Mouse (Mus musculus) heart, postnatal 14 days (tissue): ENCODE measurements around the gene Tmem211. TPM values are rescaled to one million over a fixed set of nuclear protein-coding genes. Genes with fewer than 3 reads are reported as not detected.
A peak's percentile ranks its signal among the peaks of the same experiment; 100 is the strongest.

Source experiments
- DNase-seq, 2 experiments: peaks; one replicate each; pipeline ENCODE4 v3.0.0; 2021 to 2022
- intact Hi-C: fragments of 180-260 bp; cut with DNase I; formaldehyde crosslinking; loops from one replicate; pipeline ENCODE4 v1.15.1; 2025
- total RNA-seq, 2 experiments: library from RNA; stranded (reverse); gene quantifications; 2 replicates each; pipeline ENCODE4 v1.2.3; 2021

Tmem211 gene
- total RNA-seq, 2 experiments from 2014 or later = not detected

- intact Hi-C loops = no loop called here
- DNase-seq = no peak
Observed at GRCm38 (mm10) chr5:113210314-113210713, 16.4 kb upstream of the Tmem211 start.

DNA sequence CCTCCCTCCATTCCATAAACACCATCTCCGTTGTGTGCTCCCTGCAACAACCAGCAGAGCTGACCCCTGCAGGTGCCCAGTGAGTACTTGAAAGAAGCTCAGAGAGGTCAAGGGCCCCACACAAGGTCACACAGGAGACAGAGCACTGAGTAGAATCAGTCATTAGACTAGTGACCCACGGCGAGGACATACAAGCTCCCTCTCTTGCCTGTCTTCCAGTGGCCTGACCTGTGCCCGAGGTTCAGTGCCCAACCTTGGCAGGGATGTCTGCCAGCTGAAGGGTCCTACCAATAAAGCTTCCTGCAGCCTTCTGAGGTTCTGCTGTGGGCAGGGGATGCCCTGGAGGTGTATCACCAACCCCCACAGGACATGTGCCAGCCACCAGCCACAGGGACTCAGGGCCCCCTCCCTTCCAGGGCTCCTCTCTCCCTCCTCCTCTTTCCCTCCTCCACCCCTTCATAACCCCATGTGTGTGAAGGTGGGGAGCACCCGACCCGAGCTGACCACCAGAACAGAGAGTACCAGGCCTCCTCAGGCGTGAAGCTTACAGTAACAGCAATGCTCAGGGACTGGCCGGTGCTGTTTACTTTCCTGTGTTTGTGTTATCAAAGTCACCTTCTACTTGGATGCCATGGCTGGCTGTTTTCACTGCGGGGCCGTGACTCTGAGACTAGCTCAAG lies 14.4 kb upstream of the Tmem211 start:
- intact Hi-C loops = no loop called here
- DNase-seq = no peak

- intact Hi-C loops = no loop called here
Observed at GRCm38 (mm10) chr5:113214041-113214440, 12.7 kb upstream of the Tmem211 start.

GRCm38 (mm10) chr5:113214455-113214854 lies 12.3 kb upstream of the Tmem211 start:
- peak; percentile 58 to 69 for DNase-seq

More at GRCm38 (mm10) chr5:113214041-113214440, 12.7 kb upstream of the Tmem211 start:
- no peak for DNase-seq

GRCm38 (mm10) chr5:113215610-113216011 lies 11.1 kb upstream of the Tmem211 start:
- DNase-seq = no peak
- intact Hi-C loops = no loop called here

More at GRCm38 (mm10) chr5:113214455-113214854, 12.3 kb upstream of the Tmem211 start:
- intact Hi-C loops = no loop called here

GRCm38 (mm10) chr5:113216328-113216960 lies 10.3 kb upstream of the Tmem211 start:
- no peak for DNase-seq
- intact Hi-C loops = no loop called here

GRCm38 (mm10) chr5:113217076-113217475 lies 9.6 kb upstream of the Tmem211 start:
- intact Hi-C loops = no loop called here
- no peak for DNase-seq

GRCm38 (mm10) chr5:113218617-113219235 lies 8.0 kb upstream of the Tmem211 start:
- intact Hi-C loops = no loop called here
- no peak for DNase-seq

DNA sequence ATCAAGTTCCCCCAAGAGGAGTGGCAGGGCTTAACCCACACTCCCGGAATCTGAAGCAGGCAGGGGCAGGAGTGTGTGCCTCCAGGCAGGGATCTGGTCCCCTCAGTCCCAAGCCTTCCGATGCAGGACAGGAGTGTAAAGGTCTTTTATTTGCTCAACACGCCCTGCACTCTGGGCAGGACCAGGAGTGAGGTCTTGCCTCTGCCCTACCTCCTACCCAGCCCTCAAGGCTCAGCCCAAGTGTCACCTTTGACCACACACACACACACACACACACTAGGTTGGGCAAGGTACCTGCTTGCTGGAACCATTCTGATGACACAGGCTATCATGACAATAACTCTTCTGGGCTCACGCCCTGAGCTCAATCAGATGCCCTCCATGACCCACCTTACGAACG lies 7.3 kb upstream of the Tmem211 start:
- intact Hi-C loops = no loop called here
- DNase-seq = no peak

GRCm38 (mm10) chr5:113219876-113220275 lies 6.8 kb upstream of the Tmem211 start:
- intact Hi-C loops = no loop called here

GRCm38 (mm10) chr5:113220383-113221146 lies 6.1 kb upstream of the Tmem211 start:
- intact Hi-C loops = loop anchor here (1.0 kb wide), 1 partner anchor 40 kb away; no protein-coding TSS in a partner anchor
- peak in 1 of 2 experiments; percentile 53 for DNase-seq

More at GRCm38 (mm10) chr5:113219876-113220275, 6.8 kb upstream of the Tmem211 start:
- DNase-seq = no peak

- intact Hi-C loops = loop anchor here (1.0 kb wide), 1 partner anchor 41 kb away; no protein-coding TSS in a partner anchor
- DNase-seq = peak; percentile 93 to 94
Observed at GRCm38 (mm10) chr5:113221147-113221865, 5.4 kb upstream of the Tmem211 start, which contains the start of gene 2900026A02Rik. Gene 2900026A02Rik (minus strand): TSS chr5:113221236.

DNA sequence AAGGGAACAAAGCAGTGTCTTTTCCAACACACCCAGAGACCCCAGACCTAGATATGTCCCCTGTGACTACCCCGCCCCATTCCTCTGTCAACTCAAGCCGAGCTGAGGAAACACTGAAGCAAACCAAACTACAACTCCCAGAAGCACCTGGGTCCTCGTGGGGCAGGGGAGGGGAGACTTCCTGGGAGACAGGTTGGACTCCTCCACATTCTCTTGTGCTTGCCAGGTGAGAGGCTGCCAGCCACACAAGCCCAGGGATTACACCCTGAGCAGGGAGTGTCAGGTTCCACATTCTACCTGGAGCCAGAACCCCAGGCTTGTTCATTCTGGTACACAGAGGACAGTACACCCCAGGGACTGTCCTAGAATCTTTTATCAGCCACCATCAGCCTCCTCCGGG lies 2.8 kb upstream of the Tmem211 start:
- intact Hi-C loops = loop anchor here (1.0 kb wide), 1 partner anchor 17 kb away; no protein-coding TSS in a partner anchor
- DNase-seq = no peak

DNA sequence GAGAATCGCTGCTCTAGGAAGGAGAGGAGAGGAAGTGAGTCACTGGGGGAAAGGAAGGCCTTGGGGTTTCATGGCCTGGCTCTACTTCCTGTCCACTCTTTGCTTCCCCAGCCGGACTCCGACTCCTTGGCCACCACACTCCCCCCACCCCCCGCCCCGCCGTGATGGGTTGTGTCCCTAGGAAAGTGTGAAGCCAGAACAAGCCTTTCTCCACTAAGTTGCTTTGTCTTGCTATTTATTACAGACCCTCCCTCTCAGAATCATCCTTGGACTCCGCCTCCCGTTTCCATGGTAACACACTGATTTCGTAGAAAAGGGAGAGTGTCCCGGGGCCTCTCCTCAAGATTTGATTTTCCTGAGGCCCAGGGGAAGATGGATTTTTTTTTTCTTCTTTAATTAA lies 1.4 kb upstream of the Tmem211 start:
- no peak for DNase-seq
- intact Hi-C loops = no loop called here

- intact Hi-C loops = loop anchor here (1.0 to 2.0 kb wide), 2 partner anchors 46 to 127 kb away; no protein-coding TSS in a partner anchor
- DNase-seq = no peak
Observed at GRCm38 (mm10) chr5:113225686-113226435, 848 bp upstream of the Tmem211 start.

DNA sequence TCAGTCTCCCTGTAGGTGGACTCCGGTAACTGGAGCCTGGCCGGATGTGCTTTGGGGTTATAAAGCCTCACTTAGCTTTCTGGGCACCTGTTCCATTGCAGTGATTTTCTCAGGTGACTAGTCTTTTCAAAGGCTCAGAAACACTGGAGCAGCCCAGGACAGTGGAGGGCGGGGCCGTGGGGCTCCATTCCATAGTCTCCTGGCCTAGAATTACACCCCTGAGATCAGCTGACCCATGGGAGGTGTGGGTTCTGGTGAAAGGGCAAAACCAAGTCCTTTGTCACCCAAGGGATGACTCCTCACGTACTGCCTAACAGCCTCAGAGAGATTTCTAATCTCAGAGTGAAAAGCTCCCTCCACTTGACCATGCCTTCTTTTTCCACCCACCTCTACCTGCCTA lies 3.5 kb downstream of the Tmem211 start:
- DNase-seq = no peak
- intact Hi-C loops = no loop called here

- intact Hi-C loops = no loop called here
- no peak for DNase-seq
Observed at GRCm38 (mm10) chr5:113249263-113249930, 22.7 kb downstream of the Tmem211 start.

DNA sequence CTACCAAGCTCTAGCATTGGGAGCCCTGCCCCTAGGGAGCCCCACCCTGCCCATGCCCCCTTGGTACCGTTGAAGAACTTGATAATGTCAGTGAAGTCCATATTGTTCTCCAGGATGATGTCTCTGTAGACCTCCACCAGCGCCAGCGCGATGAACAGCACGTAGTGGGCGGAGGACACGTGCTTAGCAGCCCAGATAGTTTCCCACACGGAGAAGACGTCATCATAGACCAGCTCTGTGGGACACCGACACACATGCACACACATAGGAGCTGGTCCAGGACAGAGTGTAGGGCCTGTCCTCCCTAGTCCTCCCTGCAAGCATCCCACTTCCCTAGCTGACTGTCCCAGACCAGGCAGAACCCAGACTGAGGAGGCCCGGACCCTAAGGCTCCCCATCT lies 24.1 kb downstream of the Tmem211 start:
- no peak for DNase-seq
- intact Hi-C loops = no loop called here

GRCm38 (mm10) chr5:113265637-113266036 lies 38.9 kb downstream of the Tmem211 start:
- intact Hi-C loops = no loop called here
- no peak for DNase-seq
